Mouse (Mus musculus) liver, adult (tissue): ENCODE data around the gene Nme9.

Experiments
- GATA4 ChIP-seq: IDR thresholded peaks from 2 replicates; pipeline ENCODE4 v1.6.1; 2014; ENCODE audit warnings: mild to moderate bottlenecking, low read length; ENCODE audit not compliant: insufficient replicate concordance

The Nme9 gene

GRCm38 (mm10) chr9:99454211-99454610, 2.9 kb downstream of the Nme9 start:
- no peak for TF ChIP-seq GATA4

DNA sequence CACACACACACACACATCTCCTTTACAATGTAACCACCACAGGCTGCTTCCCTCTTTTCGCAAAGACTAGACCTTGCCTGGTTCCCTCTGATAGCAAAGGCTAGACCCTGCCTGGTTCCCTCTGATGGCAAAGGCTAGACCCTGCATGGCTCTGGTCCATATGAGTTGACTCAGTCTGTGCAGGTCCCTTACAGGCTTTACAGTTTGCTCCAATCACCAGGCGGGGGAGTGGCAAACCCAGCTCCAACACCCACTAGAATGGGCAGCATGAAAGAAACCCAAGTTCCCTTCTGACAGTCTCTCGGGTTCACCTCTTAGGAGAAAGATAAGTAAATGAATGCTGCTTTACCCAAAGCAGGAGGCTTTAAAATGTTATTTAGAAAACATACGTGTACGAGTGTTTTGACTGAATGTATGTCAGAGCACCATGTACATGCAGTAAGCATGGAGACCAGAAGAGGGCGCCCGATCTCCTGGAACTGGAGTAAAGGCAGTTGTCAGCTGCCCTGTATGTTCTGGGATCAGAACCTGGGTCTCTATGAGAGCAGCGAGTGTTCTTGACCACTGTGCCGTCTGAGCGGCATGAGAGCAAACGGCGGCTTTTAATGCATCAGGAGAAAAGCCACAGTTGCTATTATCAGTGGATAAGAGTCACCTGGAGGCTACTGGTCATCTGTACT, 7.4 kb downstream of the Nme9 start:
- TF ChIP-seq GATA4: no peak

DNA sequence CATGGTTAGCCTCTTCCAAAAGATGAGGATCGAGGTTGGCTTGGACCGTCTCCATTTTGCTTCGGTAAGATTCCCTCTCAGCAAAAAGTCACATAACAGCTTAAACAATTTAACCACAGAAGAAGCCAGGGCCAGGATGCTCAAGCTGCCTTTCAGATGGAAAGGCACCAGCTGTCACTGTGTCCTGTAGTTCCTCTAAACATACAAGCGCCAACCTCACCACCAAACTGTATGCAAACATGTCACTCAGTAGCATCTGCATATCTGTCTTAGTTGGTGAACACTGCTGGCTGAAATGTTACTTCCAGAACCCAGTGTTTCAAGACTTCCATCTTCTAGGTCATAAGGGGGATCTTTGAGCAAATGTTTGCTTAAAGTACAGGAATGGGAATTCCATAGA, 8.5 kb downstream of the Nme9 start:
- TF ChIP-seq GATA4: no peak

DNA sequence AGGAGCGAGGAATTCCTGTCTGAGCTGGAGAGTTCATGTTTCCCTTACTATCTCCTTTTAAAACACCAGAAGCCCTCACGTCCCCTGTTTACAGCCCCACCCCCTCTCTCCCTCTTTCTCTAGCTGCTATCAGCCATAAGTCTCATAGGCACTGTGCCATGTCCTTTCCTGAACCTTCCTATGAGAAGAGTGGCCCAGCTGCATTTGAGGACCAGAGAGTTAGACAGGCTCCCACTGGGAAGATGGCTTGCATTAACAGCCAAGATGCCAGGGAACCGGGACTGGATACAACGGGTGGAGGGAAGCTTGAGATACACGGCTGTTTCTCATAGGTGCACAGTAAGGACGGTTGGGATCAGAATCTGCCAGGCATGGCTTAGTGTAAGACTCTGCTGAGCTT, 13.6 kb downstream of the Nme9 start:
- no peak for TF ChIP-seq GATA4

DNA sequence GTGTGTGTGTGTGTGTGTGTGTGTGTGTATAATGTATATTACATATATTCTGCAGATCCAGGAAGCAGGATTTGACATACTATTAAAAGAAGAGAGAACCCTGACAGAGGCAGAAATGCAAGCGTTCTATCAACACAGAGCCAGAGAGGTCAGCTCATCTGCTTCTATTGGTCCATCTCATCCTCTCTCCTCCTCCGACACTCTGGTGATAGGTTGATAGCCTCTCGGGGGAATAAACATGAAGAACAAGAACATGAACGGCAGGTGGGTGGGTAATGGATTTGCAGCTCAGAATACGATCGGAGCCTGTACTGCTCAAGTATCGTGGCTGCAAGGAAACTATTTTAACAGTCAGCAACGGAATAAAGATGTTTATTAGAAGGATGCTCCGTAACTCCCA, 17.3 kb downstream of the Nme9 start:
- no peak for TF ChIP-seq GATA4

DNA sequence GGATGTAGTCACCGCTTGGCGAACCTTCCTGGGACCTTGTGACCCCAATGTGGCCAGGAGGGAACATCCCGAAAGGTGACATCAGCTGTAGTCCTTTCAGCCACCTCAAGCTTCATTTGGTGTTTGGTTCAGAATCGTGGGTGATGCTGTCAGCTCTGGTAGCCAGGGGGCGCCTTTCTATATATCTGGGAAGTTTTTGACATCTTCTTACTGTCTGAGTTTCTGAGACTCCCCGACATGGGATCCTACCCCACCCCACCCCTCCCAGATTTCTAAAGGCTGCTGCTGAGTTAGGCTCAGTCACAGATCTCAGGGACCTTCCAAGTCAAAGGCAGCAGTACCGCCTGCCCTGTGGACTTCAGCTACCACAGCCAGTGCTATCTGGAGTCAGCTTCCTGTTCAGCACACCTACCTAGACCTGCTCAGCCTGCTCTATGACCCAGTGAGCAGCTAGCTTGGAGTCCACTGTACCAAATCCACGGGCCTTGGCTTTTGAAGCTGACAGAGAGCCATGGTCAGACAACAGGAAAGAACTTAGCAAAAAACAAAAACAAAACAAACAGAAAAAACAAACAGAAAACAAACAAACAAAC, 18.5 kb downstream of the Nme9 start:
- TF ChIP-seq GATA4: no peak

- TF ChIP-seq GATA4: no peak
These were observed 19.2 kb downstream of the Nme9 start for GRCm38 (mm10) chr9:99470347-99471092.

- no peak for TF ChIP-seq GATA4
These were observed 20.1 kb downstream of the Nme9 start for GRCm38 (mm10) chr9:99471334-99471733.

DNA sequence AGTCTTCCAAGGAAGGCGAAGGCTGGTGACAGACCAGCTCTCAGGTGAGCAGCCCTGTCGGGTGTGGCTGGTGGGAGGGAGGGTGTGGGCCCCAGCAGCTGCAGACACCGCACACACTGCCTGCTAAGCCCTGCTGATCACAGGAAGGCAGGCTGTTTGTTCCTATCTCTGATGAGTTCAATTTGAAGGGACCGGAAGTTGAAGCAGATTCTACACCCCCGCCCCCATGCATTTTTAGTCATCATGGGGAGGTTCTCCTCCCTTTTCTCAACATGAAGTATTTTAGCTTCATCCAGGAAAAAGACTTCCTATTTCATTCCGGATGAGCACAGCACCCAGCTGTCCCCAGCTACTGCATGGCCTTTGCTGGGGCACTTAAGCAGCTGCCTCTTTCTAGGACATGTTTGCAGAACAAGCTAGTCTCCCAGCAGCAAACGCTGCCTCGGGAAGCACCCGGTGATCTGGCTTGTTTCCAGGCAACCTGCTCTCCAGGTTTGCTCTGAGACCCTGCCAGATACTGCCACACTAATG, 28.0 kb downstream of the Nme9 start:
- no peak for TF ChIP-seq GATA4

DNA sequence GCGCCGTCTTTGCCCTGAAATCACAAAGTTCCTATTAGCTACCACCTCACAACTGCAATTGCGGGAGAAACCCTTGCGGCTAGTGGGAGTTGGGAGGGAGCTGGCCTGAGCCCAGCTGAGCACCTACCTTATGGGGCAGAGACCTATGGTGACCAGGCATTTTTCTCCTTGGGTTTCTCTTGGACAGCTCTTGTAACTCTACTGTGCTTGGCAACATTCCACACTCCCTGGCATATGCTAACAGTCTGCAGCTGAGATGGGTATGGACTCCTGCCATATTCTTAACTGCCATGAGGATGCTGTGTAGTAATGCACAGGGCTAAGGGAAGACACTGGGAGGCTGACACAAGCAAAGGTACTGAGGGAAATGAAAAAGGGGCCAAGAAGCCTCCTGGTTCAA, 29.5 kb downstream of the Nme9 start:
- TF ChIP-seq GATA4: no peak

DNA sequence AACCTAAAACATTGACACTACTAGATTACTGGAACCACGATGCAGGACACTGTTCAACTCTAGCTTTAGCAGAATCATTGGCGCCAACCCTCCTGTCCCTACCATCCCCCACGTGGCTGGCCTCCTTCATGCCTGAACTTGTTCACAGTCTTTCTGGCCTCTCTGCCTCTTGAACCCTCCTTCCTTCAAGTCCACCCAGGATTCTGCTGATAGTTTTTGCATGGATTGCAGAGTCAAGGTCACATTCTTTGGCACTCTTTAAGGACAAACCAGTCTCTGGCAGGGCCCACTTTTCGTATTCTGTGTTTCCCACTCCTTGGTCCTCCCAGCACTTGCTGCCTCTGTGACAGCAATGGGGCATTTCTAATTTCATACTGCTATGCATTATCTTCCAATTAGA, 31.9 kb downstream of the Nme9 start:
- TF ChIP-seq GATA4: no peak

DNA sequence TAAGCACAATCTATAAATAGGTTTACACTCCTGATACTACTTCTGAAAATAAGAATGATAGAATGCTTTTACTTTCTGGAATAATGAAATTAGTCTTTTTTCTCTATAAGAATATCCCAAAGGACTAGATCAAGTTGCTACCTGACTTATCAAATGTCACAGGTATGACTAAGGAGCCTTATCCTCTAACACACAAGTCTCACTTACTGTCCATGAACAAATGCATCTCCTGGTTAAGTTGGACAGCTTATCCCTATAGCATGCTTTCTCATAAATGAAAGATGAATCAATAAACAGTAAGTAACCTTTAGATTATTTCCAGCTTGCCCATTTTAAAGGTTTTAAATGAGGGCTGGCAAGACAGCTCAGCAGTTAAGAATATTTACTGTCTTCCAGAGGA, 33.4 kb downstream of the Nme9 start:
- TF ChIP-seq GATA4: no peak

- TF ChIP-seq GATA4: no peak
These were observed 33.9 kb downstream of the Nme9 start for GRCm38 (mm10) chr9:99485144-99485543.

- no peak for TF ChIP-seq GATA4
These were observed 35.9 kb downstream of the Nme9 start for GRCm38 (mm10) chr9:99487126-99487695.

DNA sequence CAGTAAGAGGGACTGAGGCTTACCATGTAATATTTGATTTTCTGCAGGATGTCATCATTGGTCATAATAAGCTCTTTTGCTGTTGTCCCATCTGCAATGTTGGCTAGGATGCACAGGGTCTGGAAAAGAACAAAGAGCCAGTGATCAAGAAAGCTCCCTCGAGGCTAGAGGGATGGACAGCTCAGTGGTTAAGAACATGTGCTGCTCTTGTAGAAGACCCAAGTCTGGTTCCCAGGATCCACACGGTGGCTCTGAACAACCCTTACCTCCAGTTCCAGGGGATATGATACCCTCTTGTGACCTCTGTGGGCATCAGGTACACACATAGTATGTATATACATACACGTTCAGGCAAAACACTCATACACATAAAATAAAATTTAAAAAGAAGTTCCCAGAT, 36.6 kb downstream of the Nme9 start:
- no peak for TF ChIP-seq GATA4

DNA sequence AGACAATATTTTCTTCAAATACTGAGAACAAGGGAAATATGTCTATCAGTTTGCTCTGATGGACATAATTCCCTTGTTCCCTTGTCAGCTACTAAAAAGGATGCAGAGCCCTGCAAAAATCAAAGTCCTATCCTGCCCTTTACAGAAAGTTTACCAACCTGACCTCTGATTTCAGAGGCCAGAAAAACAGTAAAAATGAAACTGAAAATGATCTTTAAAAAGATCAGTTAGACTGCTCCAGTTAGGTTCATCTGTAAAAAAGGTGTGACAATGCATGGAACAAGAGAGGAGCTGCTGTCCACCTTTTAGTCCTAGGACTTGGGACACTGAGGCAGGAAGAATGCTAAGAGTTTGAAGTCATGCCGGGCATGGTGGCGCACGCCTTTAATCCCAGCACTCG, 39.8 kb downstream of the Nme9 start:
- TF ChIP-seq GATA4: no peak
